Mouse (Mus musculus) neural tube, embryonic 15.5 days (tissue): ENCODE data around the gene Crocc2. TPM values are rescaled to one million over a fixed set of nuclear protein-coding genes. Genes with fewer than 3 reads are reported as not detected.

Experiments used
- ATAC-seq: fragments of 200-750 bp; cut with Nextera tagmentation; 2 replicates; pipeline ENCODE4 v1.8.0; 2017; ENCODE audit warnings: mild to moderate bottlenecking, moderate TSS enrichment, moderate library complexity; ENCODE audit not compliant: low FRiP score
- H3K27ac ChIP-seq: fragments of 300-500 bp; sonication (generic); replicated peaks from 2 replicates; pipeline ENCODE4 v1.5.1; 2015; ENCODE audit warnings: mild to moderate bottlenecking, inconsistent platforms
- H3K27me3 ChIP-seq: fragments of 300-500 bp; sonication (generic); replicated peaks from 2 replicates; pipeline ENCODE4 v1.6.1; 2015; ENCODE audit warnings: inconsistent platforms
- H3K36me3 ChIP-seq: fragments of 300-500 bp; sonication (generic); 2 replicates; pipeline ENCODE4 v1.6.1; 2015; ENCODE audit warnings: inconsistent platforms
- H3K4me1 ChIP-seq: fragments of 300-500 bp; sonication (generic); 2 replicates; pipeline ENCODE4 v1.6.1; 2015; ENCODE audit warnings: inconsistent platforms
- H3K4me2 ChIP-seq: fragments of 300-500 bp; sonication (generic); 2 replicates; pipeline ENCODE4 v1.6.1; 2015; ENCODE audit warnings: inconsistent platforms, mild to moderate bottlenecking, moderate library complexity
- H3K4me3 ChIP-seq: fragments of 300-500 bp; sonication (generic); replicated peaks from 2 replicates; pipeline ENCODE4 v1.5.1; 2015; ENCODE audit warnings: mild to moderate bottlenecking, inconsistent platforms
- H3K9ac ChIP-seq: fragments of 300-500 bp; sonication (generic); replicated peaks from 2 replicates; pipeline ENCODE4 v1.6.1; 2015; ENCODE audit warnings: mild to moderate bottlenecking, inconsistent platforms
- H3K9me3 ChIP-seq: fragments of 300-500 bp; sonication (generic); replicated peaks from 2 replicates; pipeline ENCODE4 v1.6.1; 2016; ENCODE audit warnings: inconsistent platforms
- WGBS: fragments of 180-500 bp; shearing (Covaris S2); methylation state at CpG from one replicate; pipeline ENCODE4 v1.1.7; 2015; ENCODE audit warnings: mixed read lengths; 5-methylcytosine and 5-hydroxymethylcytosine counted together
- polyA plus RNA-seq: library from polyadenylated mRNA; unstranded; fragments of >200 nt; fragmentation: Nextera tagmentation; extraction: Ambion mirVana; gene quantifications from 2 replicates; pipeline ENCODE4 v1.2.1, GENCODE M21; 2015

The Crocc2 gene
- polyA plus RNA-seq, 1 experiment from 2014 or later, result 0.23 TPM

GRCm38 (mm10) chr1:93225226-93225625 lies 56.7 kb downstream of the Crocc2 start:
- WGBS, result 31% methylated on average over 4 of the region's 4 CpGs
- H3K27me3 ChIP-seq, result peaks cover 10% of the 10 kb centered on the region
- H3K27ac ChIP-seq, result no peak overlapping the region

GRCm38 (mm10) chr1:93225731-93226520 lies 57.4 kb downstream of the Crocc2 start:
- peaks cover 10% of the 10 kb centered on the region for H3K27me3 ChIP-seq
- H3K4me3 ChIP-seq, result no peak overlapping the region
- H3K36me3 ChIP-seq, result no peaks in the 10 kb centered on the region
- peaks cover 22% of the 10 kb centered on the region for H3K4me1 ChIP-seq
- H3K27ac ChIP-seq, result no peak overlapping the region
- H3K9me3 ChIP-seq, result no peaks in the 10 kb centered on the region
- ATAC-seq, result no peak
- no peak overlapping the region for H3K9ac ChIP-seq
- no peak overlapping the region for H3K4me2 ChIP-seq
- WGBS, result 81% methylated on average over 5 of the region's 5 CpGs

More at GRCm38 (mm10) chr1:93225226-93225625, 56.7 kb downstream of the Crocc2 start:
- H3K4me1 ChIP-seq, result peaks cover 23% of the 10 kb centered on the region
- no peaks in the 10 kb centered on the region for H3K9me3 ChIP-seq
- no peak overlapping the region for H3K4me2 ChIP-seq
- H3K36me3 ChIP-seq, result no peaks in the 10 kb centered on the region
- H3K9ac ChIP-seq, result no peak overlapping the region
- ATAC-seq, result no peak
- no peak overlapping the region for H3K4me3 ChIP-seq

GRCm38 (mm10) chr1:93227303-93227975 lies 58.9 kb downstream of the Crocc2 start:
- no peaks in the 10 kb centered on the region for H3K9me3 ChIP-seq
- WGBS, result 54% methylated on average over 7 of the region's 7 CpGs
- peak; percentile 39; the same call in 1 of the 2 replicates for ATAC-seq
- H3K27ac ChIP-seq, result 0 out of 2 replicates have a peak overlapping the region, but pooled peaks have one; percentile 9
- no peak overlapping the region for H3K9ac ChIP-seq
- no peaks in the 10 kb centered on the region for H3K36me3 ChIP-seq
- no peak overlapping the region for H3K4me3 ChIP-seq
- peaks cover 19% of the 10 kb centered on the region for H3K4me1 ChIP-seq
- H3K27me3 ChIP-seq, result peaks cover 10% of the 10 kb centered on the region
- H3K4me2 ChIP-seq, result no peak overlapping the region

- ATAC-seq, result no peak
- H3K4me1 ChIP-seq, result peaks cover 19% of the 10 kb centered on the region
- WGBS, result 93% methylated on average over 7 of the region's 7 CpGs
- H3K9me3 ChIP-seq, result no peaks in the 10 kb centered on the region
- no peak overlapping the region for H3K4me3 ChIP-seq
- no peak overlapping the region for H3K27ac ChIP-seq
- H3K9ac ChIP-seq, result no peak overlapping the region
- H3K27me3 ChIP-seq, result peaks cover 9% of the 10 kb centered on the region
- H3K36me3 ChIP-seq, result no peaks in the 10 kb centered on the region
- H3K4me2 ChIP-seq, result no peak overlapping the region
Observed at GRCm38 (mm10) chr1:93227976-93228365, 59.4 kb downstream of the Crocc2 start.

- Histone ChIP-seq H3K27me3 (peaks cover 11% of the 10 kb centered on the region), H3K9me3 (no peaks in the 10 kb centered on the region), H3K27ac (no peak overlapping the region), H3K36me3 (no peaks in the 10 kb centered on the region), H3K4me3 (no peak overlapping the region), H3K9ac (no peak overlapping the region), H3K4me2 (no peak overlapping the region), H3K4me1 (peaks cover 16% of the 10 kb centered on the region)
- WGBS, result 90% methylated on average over 6 of the region's 6 CpGs
- no peak for ATAC-seq
Observed at GRCm38 (mm10) chr1:93229221-93229620, 60.7 kb downstream of the Crocc2 start.

- ATAC-seq, result no peak
Observed at GRCm38 (mm10) chr1:93229626-93230025, 61.1 kb downstream of the Crocc2 start.

GRCm38 (mm10) chr1:93235576-93236544 lies 67.3 kb downstream of the Crocc2 start, which contains the start of gene Sned1:
Sned1 (plus strand) TSS chr1:93235841.
- no peak within 1 kb of the TSS; the same call in 1 of the 2 replicates for H3K27ac ChIP-seq
- WGBS, result under 1% methylated on average over 100 of the region's 100 CpGs
- H3K36me3 ChIP-seq, result no peaks in the 10 kb centered on the region
- H3K9me3 ChIP-seq, result no peaks in the 10 kb centered on the region
- peak within 1 kb of the TSS; percentile 61 for H3K9ac ChIP-seq
- peak; percentile 90 for ATAC-seq
- peak within 1 kb of the TSS; percentile 99 for H3K4me2 ChIP-seq
- H3K27me3 ChIP-seq, result peaks cover 48% of the 10 kb centered on the region
- peak within 1 kb of the TSS; percentile 58 for H3K4me3 ChIP-seq
- peaks cover 18% of the 10 kb centered on the region for H3K4me1 ChIP-seq

More at GRCm38 (mm10) chr1:93229626-93230025, 61.1 kb downstream of the Crocc2 start:
- no peak overlapping the region for H3K27ac ChIP-seq
- H3K4me3 ChIP-seq, result no peak overlapping the region
- H3K4me2 ChIP-seq, result no peak overlapping the region
- no peaks in the 10 kb centered on the region for H3K36me3 ChIP-seq
- H3K9ac ChIP-seq, result no peak overlapping the region
- peaks cover 15% of the 10 kb centered on the region for H3K4me1 ChIP-seq
- 77% methylated on average over 4 of the region's 4 CpGs for WGBS
- H3K9me3 ChIP-seq, result no peaks in the 10 kb centered on the region
- peaks cover 15% of the 10 kb centered on the region for H3K27me3 ChIP-seq

GRCm38 (mm10) chr1:93236545-93236924 lies 68.0 kb downstream of the Crocc2 start:
- H3K4me2 ChIP-seq, result peak overlapping the region; percentile 99
- ATAC-seq, result peak; percentile 42; the same call in 1 of the 2 replicates
- no peaks in the 10 kb centered on the region for H3K36me3 ChIP-seq
- H3K27me3 ChIP-seq, result peaks cover 48% of the 10 kb centered on the region
- H3K27ac ChIP-seq, result no peak overlapping the region
- H3K9me3 ChIP-seq, result no peaks in the 10 kb centered on the region
- H3K4me1 ChIP-seq, result peaks cover 18% of the 10 kb centered on the region
- 10% methylated on average over 3 of the region's 3 CpGs for WGBS
- H3K4me3 ChIP-seq, result peak overlapping the region; percentile 58
- peak overlapping the region; percentile 61 for H3K9ac ChIP-seq

- no peak overlapping the region for H3K4me2 ChIP-seq
Observed at GRCm38 (mm10) chr1:93237676-93238075, 69.2 kb downstream of the Crocc2 start.

GRCm38 (mm10) chr1:93238201-93238600 lies 69.7 kb downstream of the Crocc2 start:
- no peak for ATAC-seq
- Histone ChIP-seq H3K4me3 (no peak overlapping the region), H3K4me2 (no peak overlapping the region), H3K27ac (no peak overlapping the region), H3K9me3 (no peaks in the 10 kb centered on the region), H3K27me3 (peaks cover 48% of the 10 kb centered on the region), H3K4me1 (peaks cover 18% of the 10 kb centered on the region), H3K9ac (no peak overlapping the region), H3K36me3 (no peaks in the 10 kb centered on the region)
- 55% methylated on average over 4 of the region's 4 CpGs for WGBS

More at GRCm38 (mm10) chr1:93237676-93238075, 69.2 kb downstream of the Crocc2 start:
- H3K4me1 ChIP-seq, result peaks cover 18% of the 10 kb centered on the region
- H3K9ac ChIP-seq, result no peak overlapping the region
- H3K27me3 ChIP-seq, result peaks cover 48% of the 10 kb centered on the region
- no peak overlapping the region for H3K27ac ChIP-seq
- no peak overlapping the region for H3K4me3 ChIP-seq
- 90% methylated on average over 10 of the region's 10 CpGs for WGBS
- H3K9me3 ChIP-seq, result no peaks in the 10 kb centered on the region
- H3K36me3 ChIP-seq, result no peaks in the 10 kb centered on the region
- no peak for ATAC-seq

GRCm38 (mm10) chr1:93245936-93246335 lies 77.4 kb downstream of the Crocc2 start:
- Histone ChIP-seq H3K4me1 (no peaks in the 10 kb centered on the region), H3K9ac (no peak overlapping the region), H3K4me3 (no peak overlapping the region), H3K4me2 (no peak overlapping the region), H3K9me3 (no peaks in the 10 kb centered on the region), H3K27ac (no peak overlapping the region), H3K27me3 (no peaks in the 10 kb centered on the region), H3K36me3 (no peaks in the 10 kb centered on the region)
- WGBS, result 68% methylated on average over 2 of the region's 2 CpGs
- no peak for ATAC-seq
